Mouse (Mus musculus) embryonic fibroblast, embryonic 13.5 days (primary cell): ENCODE results near the gene Mbl1.

Source experiments
- CTCF ChIP-seq: IDR thresholded peaks from 2 replicates; pipeline ENCODE4 v1.5.1; 2011; ENCODE audit warnings: mild to moderate bottlenecking, control low read depth, low read length, moderate library complexity, borderline replicate concordance; ENCODE audit not compliant: insufficient read depth
- POLR2A ChIP-seq: IDR thresholded peaks from 2 replicates; pipeline ENCODE4 v1.6.1; 2011; ENCODE audit warnings: low read depth, mild to moderate bottlenecking, control low read depth, low read length, moderate library complexity

- TF ChIP-seq CTCF (no peak), POLR2A (no peak)
These were observed 8.8 kb downstream of the Mbl1 start for GRCm38 (mm10) chr14:41160076-41160475.
